Mouse (Mus musculus) 3T3-L1 (cell line): ENCODE data around the gene Cycs.

Source experiments
- DNase-seq: peaks from one replicate; pipeline ENCODE4 v3.0.0-alpha.2; 2015; ENCODE audit warnings: low read depth, low spot score

Cycs gene

DNA sequence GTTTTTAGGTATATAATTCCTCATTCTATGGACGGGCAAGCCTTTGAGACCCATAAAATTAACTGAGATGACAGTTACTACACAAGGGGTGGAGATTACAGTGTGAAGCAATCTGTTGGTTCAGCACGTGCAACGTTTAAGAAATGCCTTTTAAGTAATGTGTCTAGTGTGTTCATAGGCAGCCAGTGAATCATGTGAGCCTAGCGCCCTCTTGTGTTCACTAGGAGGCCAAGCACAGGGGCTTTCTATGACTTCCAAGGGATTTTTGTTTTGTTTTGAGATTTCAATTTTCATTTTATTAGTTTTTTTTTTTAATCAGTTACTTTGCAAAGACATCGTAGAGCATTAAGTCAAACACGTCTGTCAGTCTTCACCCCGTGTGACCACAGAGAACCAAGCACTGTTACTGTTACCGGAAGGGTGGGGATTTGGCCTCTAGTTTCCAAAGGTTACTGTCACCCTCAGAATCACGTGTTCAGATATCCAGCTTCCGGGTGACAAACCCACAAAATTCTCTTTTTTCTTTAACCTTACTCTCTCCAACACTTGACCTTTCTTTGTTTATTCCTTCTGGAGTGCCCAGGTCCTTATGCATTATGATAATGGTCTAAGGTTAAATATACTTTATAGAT, 20.8 kb downstream of the Cycs start:
- peak; percentile 90 for DNase-seq

DNA sequence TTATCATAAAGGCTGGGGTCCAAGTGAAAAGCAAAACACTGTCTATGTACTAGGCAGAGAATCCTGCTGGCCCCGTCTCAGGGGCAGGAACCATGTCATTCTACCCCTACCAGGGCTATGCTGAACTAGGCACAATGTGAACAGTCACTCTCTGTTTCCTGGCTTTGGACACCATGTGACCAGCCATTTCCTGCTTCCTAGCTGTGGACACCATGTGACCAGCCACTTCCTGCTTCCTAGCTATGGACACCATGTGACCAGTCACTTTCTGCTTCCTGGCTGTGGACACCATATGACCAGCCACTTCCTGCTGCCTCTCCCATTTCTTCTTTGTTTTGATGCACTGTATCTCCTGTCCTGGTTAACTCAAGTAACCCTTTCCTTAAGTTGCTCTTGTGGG, 23.8 kb downstream of the Cycs start:
- DNase-seq: no peak

GRCm38 (mm10) chr6:50539641-50540040, 26.7 kb downstream of the Cycs start:
- no peak for DNase-seq

GRCm38 (mm10) chr6:50536461-50536892, 29.9 kb downstream of the Cycs start:
- DNase-seq: peak; percentile 97

DNA sequence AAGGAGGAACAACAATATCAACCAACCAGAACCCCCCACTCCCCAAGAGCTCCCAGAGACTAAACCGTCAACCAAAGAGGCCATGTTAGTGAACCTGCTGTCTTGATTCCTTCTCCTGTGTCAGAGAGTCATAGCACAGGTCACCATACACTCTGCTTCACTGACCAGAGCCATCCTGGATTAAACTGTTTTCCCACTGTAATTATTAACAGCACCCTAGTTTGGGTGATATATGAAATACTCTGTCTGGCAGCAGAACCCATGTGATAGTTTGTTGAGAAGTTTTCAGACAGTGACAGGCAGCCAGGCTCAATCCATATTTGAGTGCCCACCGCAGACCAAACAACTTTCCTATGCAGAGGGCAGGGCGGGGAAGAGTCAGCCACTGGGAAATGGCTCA, 31.0 kb downstream of the Cycs start:
- no peak for DNase-seq

GRCm38 (mm10) chr6:50531920-50532319, 34.4 kb downstream of the Cycs start:
- DNase-seq: peak; percentile 84

DNA sequence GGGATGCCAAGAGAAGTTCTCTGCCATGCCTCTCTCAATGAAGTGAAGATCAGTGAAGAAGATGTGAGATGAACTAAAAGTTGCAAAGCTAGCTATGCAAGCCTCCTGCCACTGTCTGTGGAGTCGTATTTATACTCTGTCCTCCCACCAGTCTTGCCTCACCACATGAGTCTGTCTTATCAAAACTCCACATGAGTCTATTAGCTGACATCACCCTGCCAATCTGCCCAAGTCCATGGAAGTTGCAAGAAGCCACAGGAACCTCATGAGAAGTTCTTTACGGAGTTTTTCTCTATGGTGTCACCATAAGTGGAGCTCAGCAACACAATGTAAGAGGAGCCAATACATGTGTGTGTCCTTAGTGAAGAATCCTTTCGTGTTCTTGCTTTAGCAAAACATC, 35.3 kb downstream of the Cycs start:
- DNase-seq: peak; percentile 25

DNA sequence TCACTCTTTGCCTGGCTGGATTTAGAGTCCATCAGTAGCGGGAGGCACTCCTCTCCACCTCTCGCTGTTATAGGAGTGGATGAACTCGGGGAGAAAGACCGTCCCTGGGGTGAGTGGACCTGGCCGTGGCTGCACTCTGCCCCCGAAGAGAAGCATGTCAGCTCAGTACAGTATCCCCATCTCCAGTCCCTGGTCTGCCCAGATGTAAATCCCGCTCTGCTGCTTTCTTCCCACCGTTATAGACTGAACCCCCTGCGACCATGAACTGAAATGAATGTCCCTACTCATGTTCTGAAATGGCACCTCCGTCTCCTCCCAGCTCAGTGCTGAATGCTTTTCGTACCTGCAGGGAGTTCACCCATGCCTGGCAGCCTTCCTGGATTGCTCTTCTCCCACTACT, 37.1 kb downstream of the Cycs start:
- no peak for DNase-seq

- DNase-seq: peak; percentile 84
These were observed 38.9 kb downstream of the Cycs start for GRCm38 (mm10) chr6:50527416-50527815.

GRCm38 (mm10) chr6:50526597-50527024, 39.7 kb downstream of the Cycs start:
- peak; percentile 97 for DNase-seq

- DNase-seq: no peak
These were observed 40.5 kb downstream of the Cycs start for GRCm38 (mm10) chr6:50525846-50526245.

- no peak for DNase-seq
These were observed 42.0 kb downstream of the Cycs start for GRCm38 (mm10) chr6:50524261-50524896.

GRCm38 (mm10) chr6:50522772-50523171, 43.6 kb downstream of the Cycs start:
- DNase-seq: no peak

DNA sequence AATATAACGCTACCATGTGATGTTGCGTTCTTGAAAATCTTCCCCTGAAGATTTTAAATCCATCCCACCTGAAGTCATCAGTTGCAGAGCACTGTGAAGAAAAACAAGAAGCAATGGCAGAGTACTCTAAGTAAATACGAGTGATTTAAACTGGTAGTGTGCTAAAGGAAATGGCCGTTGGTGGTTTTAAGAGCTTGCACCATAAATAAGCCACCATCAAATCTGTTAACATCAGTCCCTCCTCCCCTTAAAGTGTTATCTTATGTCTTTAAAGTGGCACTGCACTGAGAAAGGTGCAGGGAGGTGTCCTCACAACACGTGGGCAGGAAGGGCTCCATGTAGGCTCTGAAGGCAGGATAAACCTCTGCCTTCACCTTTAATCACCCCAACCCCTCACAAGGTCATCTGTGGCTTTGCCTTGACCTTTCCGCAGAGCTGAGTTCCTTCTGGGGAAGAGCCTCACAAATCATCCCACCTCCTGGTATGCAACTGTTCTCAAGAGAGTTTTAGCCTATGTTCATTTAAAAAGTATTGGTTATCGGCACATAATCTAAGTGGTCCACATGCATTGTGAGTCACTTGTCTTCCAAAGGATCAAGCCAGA, 44.7 kb downstream of the Cycs start:
- no peak for DNase-seq

- no peak for DNase-seq
These were observed 46.2 kb downstream of the Cycs start for GRCm38 (mm10) chr6:50520139-50520538.

GRCm38 (mm10) chr6:50518371-50518770, 48.0 kb downstream of the Cycs start:
- no peak for DNase-seq
